Mouse (Mus musculus) spleen, adult 2 months (tissue): ENCODE data around the gene Vmn1r212. TPM values are rescaled to one million over a fixed set of nuclear protein-coding genes. Genes with fewer than 3 reads are reported as not detected.
"Not testable (repeated sequence)": the region's sequence is repeated elsewhere in the genome, so short reads cannot be mapped to it uniquely, and the experiment has no call there.

Source experiments
- DNase-seq, 2 experiments: peaks; one replicate each; pipeline versions ENCODE4 v3.0.0 to v3.0.0-alpha.2; 2012 to 2021; ENCODE audit warnings: low spot score in 2 of 2, low read depth in 1 of 2
- H3K27ac ChIP-seq: fragments of 200-500 bp; 2 replicates; pipeline ENCODE4 v1.5.1; 2012; ENCODE audit warnings: low read length, inconsistent platforms; ENCODE audit not compliant: insufficient read depth
- H3K27me3 ChIP-seq: fragments of 200-500 bp; 2 replicates; pipeline ENCODE4 v1.6.1; 2012; ENCODE audit warnings: mild to moderate bottlenecking, moderate library complexity, low read length, inconsistent platforms; ENCODE audit not compliant: control insufficient read depth, insufficient read depth
- H3K36me3 ChIP-seq: fragments of 200-500 bp; 2 replicates; pipeline ENCODE4 v1.6.1; 2012; ENCODE audit warnings: mild to moderate bottlenecking, low read length, inconsistent platforms; ENCODE audit not compliant: control insufficient read depth, insufficient read depth
- H3K4me1 ChIP-seq: fragments of 200-500 bp; 2 replicates; pipeline ENCODE4 v1.6.1; 2011; ENCODE audit warnings: inconsistent platforms; ENCODE audit not compliant: control insufficient read depth, insufficient read depth, insufficient read length
- H3K4me3 ChIP-seq: fragments of 200-500 bp; 2 replicates; pipeline ENCODE4 v1.5.1; 2011; ENCODE audit warnings: mild to moderate bottlenecking, inconsistent platforms; ENCODE audit not compliant: insufficient read depth, insufficient read length; ENCODE audit errors: extremely low read depth
- CTCF ChIP-seq: fragments of 200-500 bp; IDR thresholded peaks from 2 replicates; pipeline ENCODE4 v1.5.1; 2011; ENCODE audit warnings: mild to moderate bottlenecking, inconsistent platforms; ENCODE audit not compliant: insufficient read depth, insufficient read length, insufficient replicate concordance; ENCODE audit errors: extremely low read depth
- POLR2A ChIP-seq: fragments of 200-500 bp; IDR thresholded peaks from 2 replicates; pipeline ENCODE4 v1.6.1; 2011; ENCODE audit warnings: low read depth, low read length, inconsistent platforms
- WGBS: fragments of 180-500 bp; shearing (Covaris S2); methylation state at CpG from one replicate; pipeline ENCODE4 v1.1.7; 2018; 5-methylcytosine and 5-hydroxymethylcytosine counted together
- polyA plus RNA-seq: library from polyadenylated mRNA; depleted of rRNA; stranded (reverse); fragments of >200 nt; gene quantifications from 2 replicates; pipeline ENCODE4 v1.2.3, GENCODE M21; 2012; rRNA removed

Vmn1r212 gene
- polyA plus RNA-seq = not detected in 2 replicates

- TF ChIP-seq CTCF (no peak), POLR2A (no peak)
Observed at GRCm38 (mm10) chr13:22884105-22884504, at the start of gene Vmn1r212. Gene Vmn1r212, minus strand, starts transcription at chr13:22884205.

GRCm38 (mm10) chr13:22879257-22879656 is 4.7 kb downstream of the Vmn1r212 start:
- H3K27me3 ChIP-seq = no peaks in the 10 kb centered on the region
- H3K4me3 ChIP-seq = no peak overlapping the region
- no peaks in the 10 kb centered on the region for H3K36me3 ChIP-seq
- H3K27ac ChIP-seq = no peak overlapping the region
- TF ChIP-seq CTCF (no peak), POLR2A (no peak)
- DNase-seq = no peak
- H3K4me1 ChIP-seq = no peaks in the 10 kb centered on the region
- 88% methylated on average over 1 of the region's 1 CpGs for WGBS

More at GRCm38 (mm10) chr13:22884105-22884504, at the start of gene Vmn1r212:
- no peak for DNase-seq
- Histone ChIP-seq H3K4me3 (no peak within 1 kb of the TSS), H3K27me3 (no peaks in the 10 kb centered on the region), H3K4me1 (no peaks in the 10 kb centered on the region), H3K27ac (no peak within 1 kb of the TSS), H3K36me3 (no peaks in the 10 kb centered on the region)
- 75% methylated on average over 4 of the region's 4 CpGs for WGBS

GRCm38 (mm10) chr13:22857461-22857860 is 26.5 kb downstream of the Vmn1r212 start, which contains the start of gene Vmn1r211:
Gene Vmn1r211, minus strand, starts transcription at chr13:22857561.
- H3K4me3 ChIP-seq = no peak within 1 kb of the TSS

GRCm38 (mm10) chr13:22854760-22855159 is 29.2 kb downstream of the Vmn1r212 start:
- Histone ChIP-seq H3K36me3 (no peaks in the 10 kb centered on the region), H3K4me1 (no peaks in the 10 kb centered on the region), H3K27ac (no peak overlapping the region), H3K4me3 (no peak overlapping the region), H3K27me3 (no peaks in the 10 kb centered on the region)
- TF ChIP-seq CTCF (no peak), POLR2A (no peak)
- DNase-seq = no peak
- 74% methylated on average over 4 of the region's 4 CpGs for WGBS

More at GRCm38 (mm10) chr13:22857461-22857860, 26.5 kb downstream of the Vmn1r212 start, which contains the start of gene Vmn1r211:
- Histone ChIP-seq H3K27ac (no peak within 1 kb of the TSS), H3K27me3 (no peaks in the 10 kb centered on the region), H3K4me1 (no peaks in the 10 kb centered on the region), H3K36me3 (no peaks in the 10 kb centered on the region)
- no peak for DNase-seq
- 80% methylated on average over 1 of the region's 1 CpGs for WGBS
- TF ChIP-seq POLR2A (no peak), CTCF (no peak)

DNA sequence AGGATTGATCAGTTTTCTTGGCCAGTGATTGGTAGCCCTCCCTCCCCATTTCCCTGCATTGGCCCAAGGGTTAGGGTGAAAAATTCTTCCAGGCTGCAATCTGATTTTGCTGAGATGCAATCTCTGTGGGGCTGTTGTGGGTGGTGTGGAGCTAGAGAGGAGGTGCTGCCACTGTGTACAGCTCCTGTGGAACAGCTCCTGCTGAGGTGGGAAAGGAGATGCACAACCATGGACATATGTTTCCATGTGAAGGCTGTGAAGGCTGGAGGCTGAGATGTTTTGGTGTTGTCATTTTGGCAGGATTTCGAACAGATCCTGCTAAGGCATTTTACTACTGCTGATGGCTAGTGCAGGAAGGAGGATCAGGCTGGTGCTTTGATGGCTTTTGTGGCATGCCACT is 37.2 kb downstream of the Vmn1r212 start:
- DNase-seq = no peak
- no peaks in the 10 kb centered on the region for H3K4me1 ChIP-seq
- H3K4me3 ChIP-seq = no peak overlapping the region
- no peaks in the 10 kb centered on the region for H3K27me3 ChIP-seq
- WGBS = 49% methylated on average over 1 of the region's 1 CpGs
- no peaks in the 10 kb centered on the region for H3K36me3 ChIP-seq
- TF ChIP-seq POLR2A = no peak
- TF ChIP-seq CTCF = no peak
- no peak overlapping the region for H3K27ac ChIP-seq

DNA sequence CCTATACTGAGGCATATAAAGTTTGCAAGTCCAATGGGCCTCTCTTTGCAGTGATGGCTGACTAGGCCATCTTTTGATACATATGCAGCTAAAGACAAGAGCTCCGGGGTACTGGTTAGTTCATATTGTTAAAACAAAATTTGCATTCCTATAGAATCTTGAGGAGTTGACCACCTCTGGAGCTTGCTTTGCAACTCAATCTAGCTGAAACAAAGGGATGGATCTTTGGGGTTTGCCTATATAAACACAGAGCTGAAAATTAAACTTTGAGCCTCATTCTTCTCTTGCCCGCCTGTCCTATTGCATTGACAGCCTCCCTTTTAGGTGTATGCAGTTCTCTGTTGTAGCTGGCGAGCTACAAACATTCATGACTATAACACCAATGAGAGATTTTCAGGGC is 39.7 kb downstream of the Vmn1r212 start:
- H3K36me3 ChIP-seq, DNase-seq, H3K27ac ChIP-seq, H3K27me3 ChIP-seq, H3K4me3 ChIP-seq, H3K4me1 ChIP-seq: not testable (repeated sequence)
- 80% methylated on average over 3 of the region's 3 CpGs for WGBS

Other genes starting within 250 kb of the Vmn1r212 start
- not detected in 2 replicates for gene Vmn1r207-ps, start 154.6 kb downstream of the Vmn1r212 start, polyA plus RNA-seq
- gene Vmn1r208, start 106.8 kb downstream of the Vmn1r212 start, polyA plus RNA-seq = not detected in 2 replicates
- not detected in 2 replicates for gene Vmn1r209, start 74.5 kb downstream of the Vmn1r212 start, polyA plus RNA-seq
- not detected in 2 replicates for gene Vmn1r210, start 52.9 kb downstream of the Vmn1r212 start, polyA plus RNA-seq
- not detected in 2 replicates for gene Vmn1r211, start 26.6 kb downstream of the Vmn1r212 start, polyA plus RNA-seq
- gene Vmn1r213, start 123.5 kb upstream of the Vmn1r212 start, polyA plus RNA-seq = not detected in 2 replicates
- gene Vmn1r214, start 146.2 kb upstream of the Vmn1r212 start, polyA plus RNA-seq = not detected in 2 replicates
- not detected in 2 replicates for gene Vmn1r215, start 183.8 kb upstream of the Vmn1r212 start, polyA plus RNA-seq
- not detected in 2 replicates for gene Vmn1r217, start 234.0 kb upstream of the Vmn1r212 start, polyA plus RNA-seq
- gene Vmn1r218, start 248.9 kb upstream of the Vmn1r212 start, polyA plus RNA-seq = not detected in 2 replicates